Mouse (Mus musculus): Measurements from ENCODE around the gene Meis1. TPM values are rescaled to one million over a fixed set of nuclear protein-coding genes. Genes with fewer than 3 reads are reported as not detected.
A peak's percentile ranks its signal among the peaks of the same experiment; 100 is the strongest.

The Meis1 gene
- polyA plus RNA-seq, 1 experiment: 5.0 TPM

DNA sequence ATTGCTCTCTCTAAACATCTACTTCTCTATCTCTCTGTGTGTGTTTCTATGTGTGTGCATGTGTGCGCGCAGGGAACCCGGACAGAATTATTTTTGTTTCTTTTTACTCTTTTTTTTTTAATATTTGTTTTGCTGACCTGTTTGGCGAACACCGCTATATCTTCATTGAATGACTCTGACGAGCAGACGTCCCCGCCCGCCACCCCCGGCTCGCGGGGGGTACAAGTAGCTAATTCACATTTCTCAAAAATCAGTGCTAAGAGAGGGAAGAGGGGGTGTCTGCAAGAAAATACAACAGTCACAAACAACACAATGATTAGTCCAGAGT is 4.7 kb downstream of the Meis1 start:
- no peak for TF ChIP-seq CTCF (IDR thresholded peaks at IDR 0.05; ENCODE audit: extremely low read depth, insufficient read depth, insufficient read length, insufficient replicate concordance)
- no peak for TF ChIP-seq POLR2A (IDR thresholded peaks at IDR 0.05; ENCODE audit: low read depth, low read length)
- DNase-seq (ENCODE audit: low read depth in 1 of 2, low spot score in 2 of 2): no peak
- H3K27me3 ChIP-seq (ENCODE audit: control insufficient read depth, insufficient read depth, low read length): peaks cover 12% of the 10 kb centered on the region; the same call in 1 of the 2 replicates
- H3K27ac ChIP-seq (ENCODE audit: insufficient read depth, low read length): 0 out of 2 replicates have a peak overlapping the region, but pooled peaks have one; percentile 38
- H3K4me1 ChIP-seq (ENCODE audit: control insufficient read depth, insufficient read depth, insufficient read length): peaks cover 3% of the 10 kb centered on the region; the same call in 1 of the 2 replicates
- H3K4me3 ChIP-seq (ENCODE audit: extremely low read depth, insufficient read depth, insufficient read length): peak overlapping the region; percentile 48
- H3K36me3 ChIP-seq (ENCODE audit: control insufficient read depth, insufficient read depth, low read length): 0 out of 2 replicates have a peak, but pooled peaks cover 3% of the 10 kb centered on the region
- WGBS: 20% methylated on average over 12 of the region's 12 CpGs

DNA sequence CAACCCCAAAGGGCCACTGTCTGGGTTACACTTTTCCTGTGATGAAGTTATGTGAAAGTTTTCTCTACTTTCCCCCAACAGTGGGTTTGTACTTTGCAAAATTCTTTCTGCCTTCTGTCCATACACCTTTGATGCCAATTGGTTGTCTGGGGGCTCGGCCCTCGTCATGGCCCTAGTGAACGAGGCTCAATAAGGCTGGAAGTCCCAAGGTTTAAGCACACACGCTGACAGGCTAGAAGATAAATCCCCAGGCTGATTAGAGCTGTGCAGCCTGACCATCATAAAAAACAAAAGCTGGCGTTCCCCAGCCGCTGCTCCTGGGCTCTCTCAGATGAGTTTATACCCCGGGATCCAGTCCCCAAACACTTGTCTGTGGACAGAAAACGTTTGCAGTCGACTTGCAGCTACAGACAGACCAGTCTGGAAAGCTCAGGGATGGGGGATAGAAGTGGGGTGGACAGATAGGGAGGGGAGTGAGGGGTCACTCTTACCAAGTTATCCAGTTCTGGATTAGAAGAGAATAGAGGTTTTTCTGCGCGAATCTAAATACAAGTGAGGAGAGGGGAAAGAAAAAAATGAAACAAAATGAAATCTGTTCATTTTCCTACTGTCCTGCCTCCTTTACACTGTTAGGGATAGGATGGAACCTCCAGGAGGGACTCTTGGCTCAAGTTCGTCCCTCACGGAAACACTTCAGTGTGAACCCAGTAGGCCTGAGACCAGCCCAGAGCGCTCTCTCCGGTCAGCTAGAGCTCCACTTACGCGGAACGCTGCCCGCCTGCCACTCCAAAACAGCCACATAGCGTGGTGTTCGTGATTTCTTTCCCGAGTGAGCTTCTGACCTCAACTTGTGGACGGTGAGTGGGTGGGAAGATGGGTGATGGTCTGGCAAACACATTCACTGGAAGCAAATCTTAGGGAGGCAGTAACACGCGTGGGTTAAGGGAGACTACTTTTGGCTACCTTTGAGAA is 5.4 kb downstream of the Meis1 start:
- DNase-seq (ENCODE audit: low read depth in 1 of 2, low spot score in 2 of 2): no peak
- 41% methylated on average over 25 of the region's 25 CpGs for WGBS
- peaks cover 3% of the 10 kb centered on the region; the same call in 1 of the 2 replicates for H3K4me1 ChIP-seq (ENCODE audit: control insufficient read depth, insufficient read depth, insufficient read length)
- no peak for TF ChIP-seq POLR2A (IDR thresholded peaks at IDR 0.05; ENCODE audit: low read depth, low read length)
- no peak for TF ChIP-seq CTCF (IDR thresholded peaks at IDR 0.05; ENCODE audit: extremely low read depth, insufficient read depth, insufficient read length, insufficient replicate concordance)
- H3K36me3 ChIP-seq (ENCODE audit: control insufficient read depth, insufficient read depth, low read length): 0 out of 2 replicates have a peak, but pooled peaks cover 3% of the 10 kb centered on the region
- peaks cover 12% of the 10 kb centered on the region; the same call in 1 of the 2 replicates for H3K27me3 ChIP-seq (ENCODE audit: control insufficient read depth, insufficient read depth, low read length)
- peak overlapping the region; percentile 38 for H3K27ac ChIP-seq (ENCODE audit: insufficient read depth, low read length)
- H3K4me3 ChIP-seq (ENCODE audit: extremely low read depth, insufficient read depth, insufficient read length): no peak overlapping the region

DNA sequence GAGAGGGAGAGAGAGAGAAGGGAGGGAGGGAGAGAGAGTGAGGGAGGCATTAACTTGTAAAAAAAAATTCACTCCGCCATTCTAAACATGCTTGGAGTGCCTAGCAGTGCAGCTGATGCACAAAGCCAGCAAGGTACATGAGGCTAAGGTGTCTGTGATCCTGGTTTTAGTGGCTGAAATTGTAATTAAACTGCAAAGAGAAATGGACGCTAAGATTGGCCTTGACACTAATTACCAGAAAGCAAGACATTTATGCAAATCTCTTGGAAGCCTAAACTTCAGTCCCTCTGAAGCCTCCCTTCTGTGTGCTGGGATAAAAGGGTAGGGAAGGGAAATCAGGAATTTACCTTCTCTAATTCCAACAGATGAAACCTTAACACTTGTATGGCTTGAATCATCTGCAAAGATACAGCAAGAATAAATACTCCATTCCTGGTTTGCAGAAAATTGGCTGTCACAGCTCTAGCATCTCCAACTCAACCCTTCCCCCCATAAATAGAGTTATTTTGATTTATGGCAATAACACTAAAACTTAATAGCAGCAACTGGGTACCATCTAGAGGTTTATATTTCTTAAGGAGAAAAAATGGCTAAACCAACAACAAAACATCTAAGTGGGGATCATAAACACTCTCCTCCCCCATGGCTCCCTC is 6.2 kb downstream of the Meis1 start:
- H3K27me3 ChIP-seq (ENCODE audit: control insufficient read depth, insufficient read depth, low read length): peaks cover 13% of the 10 kb centered on the region; the same call in 1 of the 2 replicates
- H3K36me3 ChIP-seq (ENCODE audit: control insufficient read depth, insufficient read depth, low read length): 0 out of 2 replicates have a peak, but pooled peaks cover 3% of the 10 kb centered on the region
- DNase-seq (ENCODE audit: low read depth in 1 of 2, low spot score in 2 of 2): no peak
- peaks cover 3% of the 10 kb centered on the region; the same call in 1 of the 2 replicates for H3K4me1 ChIP-seq (ENCODE audit: control insufficient read depth, insufficient read depth, insufficient read length)
- no peak overlapping the region for H3K27ac ChIP-seq (ENCODE audit: insufficient read depth, low read length)
- WGBS: 67% methylated on average over 2 of the region's 2 CpGs
- H3K4me3 ChIP-seq (ENCODE audit: extremely low read depth, insufficient read depth, insufficient read length): no peak overlapping the region
- no peak for TF ChIP-seq POLR2A (IDR thresholded peaks at IDR 0.05; ENCODE audit: low read depth, low read length)
- TF ChIP-seq CTCF (IDR thresholded peaks at IDR 0.05; ENCODE audit: extremely low read depth, insufficient read depth, insufficient read length, insufficient replicate concordance): no peak

DNA sequence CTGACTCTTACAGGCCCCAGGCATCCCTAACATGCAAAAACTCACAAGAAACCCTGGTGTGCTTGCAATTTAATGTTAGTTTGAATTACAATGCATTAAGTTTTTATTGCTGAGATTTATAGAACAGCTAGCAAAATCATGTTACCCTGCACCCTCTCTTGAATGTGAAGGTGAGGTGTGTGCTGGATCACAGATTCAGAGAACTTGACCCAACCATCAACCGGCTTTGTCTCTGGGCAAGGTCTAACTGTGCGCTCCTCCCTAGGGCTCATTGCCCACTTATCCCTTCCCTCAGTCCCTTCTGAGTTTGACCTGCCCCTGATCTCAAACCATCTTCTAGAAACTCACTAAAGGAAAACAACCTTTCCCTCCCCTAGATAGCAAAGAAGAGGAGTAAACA is 6.8 kb downstream of the Meis1 start:
- Histone ChIP-seq H3K4me1 (ENCODE audit: control insufficient read depth, insufficient read depth, insufficient read length) (peaks cover 3% of the 10 kb centered on the region; the same call in 1 of the 2 replicates), H3K36me3 (ENCODE audit: control insufficient read depth, insufficient read depth, low read length) (0 out of 2 replicates have a peak, but pooled peaks cover 3% of the 10 kb centered on the region), H3K27ac (ENCODE audit: insufficient read depth, low read length) (no peak overlapping the region), H3K27me3 (ENCODE audit: control insufficient read depth, insufficient read depth, low read length) (peaks cover 13% of the 10 kb centered on the region; the same call in 1 of the 2 replicates), H3K4me3 (ENCODE audit: extremely low read depth, insufficient read depth, insufficient read length) (no peak overlapping the region)
- no peak for DNase-seq (ENCODE audit: low read depth in 1 of 2, low spot score in 2 of 2)
- TF ChIP-seq CTCF (IDR thresholded peaks at IDR 0.05; ENCODE audit: extremely low read depth, insufficient read depth, insufficient read length, insufficient replicate concordance): no peak
- TF ChIP-seq POLR2A (IDR thresholded peaks at IDR 0.05; ENCODE audit: low read depth, low read length): no peak
- 72% methylated on average over 2 of the region's 2 CpGs for WGBS

DNA sequence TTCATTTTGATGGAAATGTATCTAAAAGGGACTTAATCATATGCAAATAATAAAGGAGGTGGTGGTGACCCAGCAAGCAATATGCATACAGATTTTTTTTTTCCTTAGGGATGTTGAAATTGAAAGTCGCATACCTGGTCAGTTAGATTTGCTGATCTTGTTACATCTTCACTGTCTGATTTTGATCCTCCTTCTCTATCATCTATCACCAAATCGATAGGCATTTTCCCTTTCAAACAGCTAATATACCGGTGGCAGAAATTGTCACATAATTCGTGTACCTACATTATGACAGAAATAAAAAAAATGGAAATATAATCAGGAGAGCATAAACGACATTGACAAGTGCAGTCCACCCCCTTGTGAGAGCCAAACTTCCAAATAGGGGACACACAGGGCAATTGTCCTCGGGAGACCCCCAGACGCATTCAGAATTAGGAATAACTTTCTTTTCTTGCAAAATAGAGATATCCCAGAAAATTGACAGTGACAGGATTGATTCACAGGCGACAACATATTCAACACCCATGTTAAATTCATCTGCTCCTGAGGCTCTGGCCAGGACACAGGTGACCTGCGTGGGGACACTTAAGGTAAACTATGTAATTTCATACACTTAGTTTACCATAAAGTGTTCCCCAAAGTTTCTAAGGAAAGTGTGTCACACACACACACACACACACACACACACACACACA is 7.5 kb downstream of the Meis1 start:
- 53% methylated on average over 9 of the region's 9 CpGs for WGBS
- Histone ChIP-seq H3K27ac (ENCODE audit: insufficient read depth, low read length) (no peak overlapping the region), H3K36me3 (ENCODE audit: control insufficient read depth, insufficient read depth, low read length) (0 out of 2 replicates have a peak, but pooled peaks cover 3% of the 10 kb centered on the region), H3K4me3 (ENCODE audit: extremely low read depth, insufficient read depth, insufficient read length) (no peak overlapping the region), H3K27me3 (ENCODE audit: control insufficient read depth, insufficient read depth, low read length) (peaks cover 11% of the 10 kb centered on the region; the same call in 1 of the 2 replicates), H3K4me1 (ENCODE audit: control insufficient read depth, insufficient read depth, insufficient read length) (peaks cover 3% of the 10 kb centered on the region; the same call in 1 of the 2 replicates)
- DNase-seq (ENCODE audit: low read depth in 1 of 2, low spot score in 2 of 2): no peak
- TF ChIP-seq POLR2A (IDR thresholded peaks at IDR 0.05; ENCODE audit: low read depth, low read length): no peak
- TF ChIP-seq CTCF (IDR thresholded peaks at IDR 0.05; ENCODE audit: extremely low read depth, insufficient read depth, insufficient read length, insufficient replicate concordance): no peak

DNA sequence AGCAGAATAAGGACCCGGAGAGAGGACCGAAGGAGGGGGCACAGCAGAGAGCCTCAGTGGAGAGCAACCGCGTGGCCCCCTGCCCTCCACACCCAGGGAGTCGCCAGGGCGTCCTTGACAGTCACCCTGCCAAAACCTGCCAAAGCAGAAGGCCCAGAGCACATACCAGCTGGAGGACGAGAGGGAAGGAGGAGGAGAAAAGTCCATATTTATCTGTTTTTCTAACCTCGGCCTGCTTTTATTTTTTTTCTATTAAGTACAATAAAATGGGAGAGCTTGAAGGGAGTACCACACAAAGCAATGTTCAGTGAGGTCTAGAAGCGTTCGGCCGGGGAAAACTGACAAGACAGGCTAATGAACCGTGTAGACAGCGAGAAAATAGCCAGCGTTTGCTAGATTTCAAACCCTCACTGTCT is 8.4 kb downstream of the Meis1 start:
- no peak overlapping the region for H3K4me3 ChIP-seq (ENCODE audit: extremely low read depth, insufficient read depth, insufficient read length)
- 0 out of 2 replicates have a peak, but pooled peaks cover 2% of the 10 kb centered on the region for H3K36me3 ChIP-seq (ENCODE audit: control insufficient read depth, insufficient read depth, low read length)
- no peak for DNase-seq (ENCODE audit: low read depth in 1 of 2, low spot score in 2 of 2)
- peak overlapping the region; percentile 46 for H3K27ac ChIP-seq (ENCODE audit: insufficient read depth, low read length)
- 50% methylated on average over 14 of the region's 14 CpGs for WGBS
- TF ChIP-seq POLR2A (IDR thresholded peaks at IDR 0.05; ENCODE audit: low read depth, low read length): no peak
- peaks cover 8% of the 10 kb centered on the region; the same call in 1 of the 2 replicates for H3K27me3 ChIP-seq (ENCODE audit: control insufficient read depth, insufficient read depth, low read length)
- no peaks in the 10 kb centered on the region for H3K4me1 ChIP-seq (ENCODE audit: control insufficient read depth, insufficient read depth, insufficient read length)
